Mouse (Mus musculus): ENCODE measurements around the gene Ahsg. TPM values are rescaled to one million over a fixed set of nuclear protein-coding genes. Genes with fewer than 3 reads are reported as not detected.
"Not testable (repeated sequence)": the region's sequence is repeated elsewhere in the genome, so short reads cannot be mapped to it uniquely, and the experiment has no call there.

Ahsg gene
- total and polyA plus RNA-seq, 3 experiments, result 8.0 to 15.1 (median 8.6) TPM

GRCm38 (mm10) chr16:22931431-22932200, 40.5 kb downstream of the Ahsg start:
- H3K27me3 ChIP-seq (ENCODE audit: control insufficient read depth, insufficient read depth, low read length), result no peaks in the 10 kb centered on the region
- no peak overlapping the region for H3K4me3 ChIP-seq
- no peak for TF ChIP-seq POLR2A (IDR thresholded peaks at IDR 0.05; ENCODE audit: insufficient read depth, low read depth, low read length)
- H3K79me2 ChIP-seq (replicated peaks; ENCODE audit: control insufficient read depth, insufficient read depth, low read length), result no peaks in the 10 kb centered on the region
- no peak for DNase-seq
- H3K36me3 ChIP-seq (ENCODE audit: control insufficient read depth, insufficient read depth, low read length), result no peaks in the 10 kb centered on the region
- no peak overlapping the region for H3K27ac ChIP-seq
- H3K4me1 ChIP-seq (ENCODE audit: control insufficient read depth, insufficient read depth, low read length), result no peaks in the 10 kb centered on the region
- H3K9ac ChIP-seq (ENCODE audit: low read depth, low read length), result no peak overlapping the region
- WGBS, result 82% methylated on average over 11 of the region's 11 CpGs
- intact Hi-C loops (cut with DNase I), result no loop called here

GRCm38 (mm10) chr16:22937631-22938030, 46.6 kb downstream of the Ahsg start:
- Histone ChIP-seq H3K27ac (no peak overlapping the region), H3K36me3 (ENCODE audit: control insufficient read depth, insufficient read depth, low read length) (no peaks in the 10 kb centered on the region), H3K9ac (ENCODE audit: low read depth, low read length) (no peak overlapping the region), H3K79me2 (replicated peaks; ENCODE audit: control insufficient read depth, insufficient read depth, low read length) (no peaks in the 10 kb centered on the region), H3K27me3 (ENCODE audit: control insufficient read depth, insufficient read depth, low read length) (no peaks in the 10 kb centered on the region), H3K4me3 (no peak overlapping the region), H3K4me1 (ENCODE audit: control insufficient read depth, insufficient read depth, low read length) (no peaks in the 10 kb centered on the region)
- TF ChIP-seq CTCF (IDR thresholded peaks at IDR 0.05) (no peak), POLR2A (IDR thresholded peaks at IDR 0.05; ENCODE audit: insufficient read depth, low read depth, low read length) (no peak)
- 84% methylated on average over 12 of the region's 12 CpGs for WGBS
- intact Hi-C loops (cut with DNase I), result no loop called here
- DNase-seq, result no peak

GRCm38 (mm10) chr16:22938541-22938940, 47.5 kb downstream of the Ahsg start:
- no peak overlapping the region for H3K4me3 ChIP-seq
- 71% methylated on average over 2 of the region's 2 CpGs for WGBS
- no peak overlapping the region for H3K27ac ChIP-seq
- H3K36me3 ChIP-seq (ENCODE audit: control insufficient read depth, insufficient read depth, low read length), result no peaks in the 10 kb centered on the region
- H3K9ac ChIP-seq (ENCODE audit: low read depth, low read length), result no peak overlapping the region
- no peaks in the 10 kb centered on the region for H3K4me1 ChIP-seq (ENCODE audit: control insufficient read depth, insufficient read depth, low read length)
- no peaks in the 10 kb centered on the region for H3K27me3 ChIP-seq (ENCODE audit: control insufficient read depth, insufficient read depth, low read length)
- DNase-seq, result no peak
- intact Hi-C loops (cut with DNase I), result no loop called here
- H3K79me2 ChIP-seq (replicated peaks; ENCODE audit: control insufficient read depth, insufficient read depth, low read length), result no peaks in the 10 kb centered on the region
- TF ChIP-seq CTCF (IDR thresholded peaks at IDR 0.05) (no peak), EP300 (IDR thresholded peaks at IDR 0.05; ENCODE audit: insufficient read depth, low read depth, low read length) (no peak), POLR2A (IDR thresholded peaks at IDR 0.05; ENCODE audit: insufficient read depth, low read depth, low read length) (no peak)

DNA sequence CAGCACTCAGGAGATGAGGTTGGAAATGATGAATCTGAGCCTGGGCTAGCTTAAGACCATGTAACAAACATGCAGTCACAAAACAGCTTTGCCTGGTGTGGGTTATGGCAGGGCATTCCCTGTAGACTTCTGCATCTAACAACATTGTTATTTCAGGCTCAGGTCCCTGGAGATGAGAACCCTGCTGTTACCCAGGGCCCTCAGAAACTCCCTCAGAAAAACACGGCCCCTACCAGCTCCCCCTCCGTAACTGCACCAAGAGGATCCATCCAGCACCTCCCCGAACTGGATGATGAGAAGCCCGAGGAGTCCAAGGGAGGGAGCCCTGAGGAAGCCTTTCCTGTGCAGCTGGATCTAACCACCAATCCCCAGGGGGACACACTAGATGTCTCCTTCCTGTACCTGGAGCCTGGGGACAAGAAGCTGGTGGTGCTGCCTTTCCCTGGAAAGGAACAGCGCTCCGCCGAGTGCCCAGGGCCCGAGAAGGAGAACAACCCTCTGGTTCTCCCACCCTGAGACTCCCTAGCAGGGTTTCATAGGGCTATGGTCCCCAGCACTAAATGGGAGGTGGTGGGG, 48.1 kb downstream of the Ahsg start:
- 58% methylated on average over 8 of the region's 8 CpGs for WGBS
- H3K4me1 ChIP-seq (ENCODE audit: control insufficient read depth, insufficient read depth, low read length), result no peaks in the 10 kb centered on the region
- no peak overlapping the region for H3K27ac ChIP-seq
- no peak overlapping the region for H3K4me3 ChIP-seq
- DNase-seq, result no peak
- no peak overlapping the region for H3K9ac ChIP-seq (ENCODE audit: low read depth, low read length)
- intact Hi-C loops (cut with DNase I), result no loop called here
- TF ChIP-seq EP300 (IDR thresholded peaks at IDR 0.05; ENCODE audit: insufficient read depth, low read depth, low read length) (no peak), CTCF (IDR thresholded peaks at IDR 0.05) (no peak), POLR2A (IDR thresholded peaks at IDR 0.05; ENCODE audit: insufficient read depth, low read depth, low read length) (no peak)
- no peaks in the 10 kb centered on the region for H3K79me2 ChIP-seq (replicated peaks; ENCODE audit: control insufficient read depth, insufficient read depth, low read length)
- H3K27me3 ChIP-seq (ENCODE audit: control insufficient read depth, insufficient read depth, low read length), result no peaks in the 10 kb centered on the region
- H3K36me3 ChIP-seq (ENCODE audit: control insufficient read depth, insufficient read depth, low read length), result no peaks in the 10 kb centered on the region

DNA sequence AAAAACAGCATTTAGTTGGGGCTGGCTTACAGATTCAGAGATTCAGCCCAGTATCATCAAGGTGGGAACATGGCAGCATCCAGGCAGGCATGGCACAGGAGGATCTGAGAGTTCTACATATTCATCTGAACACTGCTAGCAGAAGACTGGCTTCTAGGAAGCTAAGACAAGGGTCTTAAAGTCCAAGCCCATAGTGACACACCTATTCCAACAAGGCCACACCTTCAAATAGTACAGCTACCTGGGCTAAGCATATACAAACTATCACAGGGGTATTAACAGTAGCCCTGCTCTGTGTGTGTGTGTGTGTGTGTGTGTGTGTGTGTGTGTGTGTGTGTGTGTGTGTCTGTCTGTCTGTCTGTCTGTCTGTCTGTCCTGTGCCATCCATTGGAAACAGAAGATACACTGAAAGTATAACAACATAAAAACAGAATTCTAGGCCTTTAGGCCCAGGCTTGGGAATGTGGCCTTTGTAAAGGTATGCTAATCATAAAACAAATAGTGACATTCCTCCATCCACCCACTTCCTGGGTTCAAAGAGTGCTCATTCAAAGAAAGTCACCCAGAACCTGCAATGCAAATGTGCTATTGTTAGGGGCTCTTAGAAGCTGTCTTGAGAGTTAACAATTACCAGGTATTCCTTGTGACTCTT, 50.9 kb downstream of the Ahsg start:
- H3K4me3 ChIP-seq; DNase-seq; H3K9ac ChIP-seq (ENCODE audit: low read depth, low read length); H3K36me3 ChIP-seq (ENCODE audit: control insufficient read depth, insufficient read depth, low read length); H3K4me1 ChIP-seq (ENCODE audit: control insufficient read depth, insufficient read depth, low read length); H3K27me3 ChIP-seq (ENCODE audit: control insufficient read depth, insufficient read depth, low read length); intact Hi-C loops (cut with DNase I); H3K79me2 ChIP-seq (replicated peaks; ENCODE audit: control insufficient read depth, insufficient read depth, low read length); H3K27ac ChIP-seq: not testable (repeated sequence)

DNA sequence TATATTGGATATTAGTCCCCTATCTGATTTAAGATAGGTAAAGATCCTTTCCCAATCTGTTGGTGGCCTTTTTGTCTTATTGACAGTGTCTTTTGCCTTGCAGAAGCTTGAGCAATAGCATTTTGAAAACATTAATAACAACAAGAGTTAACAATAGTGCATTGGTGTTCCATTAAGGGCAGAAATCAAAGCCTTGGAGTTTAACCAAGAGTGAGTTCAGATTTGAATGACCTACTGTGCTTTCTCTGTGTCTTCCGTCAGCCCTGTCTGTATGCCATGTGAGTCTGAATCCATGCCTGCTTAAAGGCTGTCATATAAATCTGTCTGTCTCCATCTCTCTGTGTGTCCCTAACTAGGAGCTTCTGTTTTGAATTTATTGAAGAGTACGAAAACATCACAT, 56.3 kb downstream of the Ahsg start:
- DNase-seq, result no peak
- no peak overlapping the region for H3K27ac ChIP-seq
- H3K79me2 ChIP-seq (replicated peaks; ENCODE audit: control insufficient read depth, insufficient read depth, low read length), result no peaks in the 10 kb centered on the region
- no peaks in the 10 kb centered on the region for H3K27me3 ChIP-seq (ENCODE audit: control insufficient read depth, insufficient read depth, low read length)
- TF ChIP-seq POLR2A (IDR thresholded peaks at IDR 0.05; ENCODE audit: insufficient read depth, low read depth, low read length), result no peak
- no peak for TF ChIP-seq EP300 (IDR thresholded peaks at IDR 0.05; ENCODE audit: insufficient read depth, low read depth, low read length)
- TF ChIP-seq CTCF (IDR thresholded peaks at IDR 0.05), result no peak
- H3K36me3 ChIP-seq (ENCODE audit: control insufficient read depth, insufficient read depth, low read length), result no peaks in the 10 kb centered on the region
- H3K4me3 ChIP-seq, result no peak overlapping the region
- no peaks in the 10 kb centered on the region for H3K4me1 ChIP-seq (ENCODE audit: control insufficient read depth, insufficient read depth, low read length)
- H3K9ac ChIP-seq (ENCODE audit: low read depth, low read length), result no peak overlapping the region
- intact Hi-C loops (cut with DNase I), result no loop called here
- WGBS, result 84% methylated on average over 2 of the region's 2 CpGs

Other genes starting within 250 kb of the Ahsg start
- gene Dgkg, start 234.1 kb upstream of the Ahsg start, total RNA-seq (2021), result under 1 TPM; 0.39 to 0.96 TPM
- 0.25 and 0.26 TPM in 2 replicates for gene Dgkg, start 234.1 kb upstream of the Ahsg start, polyA plus RNA-seq (2012; rRNA removed)
- not detected for gene Crygs, start 79.7 kb upstream of the Ahsg start, total RNA-seq (2021)
- not detected in 2 replicates for gene Crygs, start 79.7 kb upstream of the Ahsg start, polyA plus RNA-seq (2012; rRNA removed)
- 10 to 100 TPM; 12.7 to 12.8 TPM for gene Tbccd1, start 33.6 kb upstream of the Ahsg start, total RNA-seq (2021)
- gene Tbccd1, start 33.6 kb upstream of the Ahsg start, polyA plus RNA-seq (2012; rRNA removed), result 10.3 and 16.1 TPM in 2 replicates
- gene Dnajb11, start 33.4 kb upstream of the Ahsg start, total RNA-seq (2021), result 10 to 100 TPM; 59.5 to 68.5 TPM
- gene Dnajb11, start 33.4 kb upstream of the Ahsg start, polyA plus RNA-seq (2012; rRNA removed), result 13.0 and 19.3 TPM in 2 replicates
- under 1 TPM; 0.27 to 0.57 TPM for gene Fetub, start 27.1 kb downstream of the Ahsg start, total RNA-seq (2021)
- gene Fetub, start 27.1 kb downstream of the Ahsg start, polyA plus RNA-seq (2012; rRNA removed), result 0.44 and 0.86 TPM in 2 replicates
- not detected for gene Hrg, start 59.8 kb downstream of the Ahsg start, total RNA-seq (2021)
- 0.26 TPM in 1 of 2 replicates, not detected in the other for gene Hrg, start 59.8 kb downstream of the Ahsg start, polyA plus RNA-seq (2012; rRNA removed)
- gene Kng2, start 138.2 kb downstream of the Ahsg start, total RNA-seq (2021), result under 1 TPM in 1 of 2 experiments, not detected in 1; 0.21 TPM
- 0.37 and 0.47 TPM in 2 replicates for gene Kng2, start 138.2 kb downstream of the Ahsg start, polyA plus RNA-seq (2012; rRNA removed)
- gene Kng1, start 166.6 kb downstream of the Ahsg start, total RNA-seq (2021), result not detected
- gene Kng1, start 166.6 kb downstream of the Ahsg start, polyA plus RNA-seq (2012; rRNA removed), result 0.50 TPM in 1 of 2 replicates, not detected in the other
- gene Eif4a2, start 216.2 kb downstream of the Ahsg start, total RNA-seq (2021), result 100 to 1,000 TPM; 337 to 385 TPM
- 128 and 287 TPM in 2 replicates for gene Eif4a2, start 216.2 kb downstream of the Ahsg start, polyA plus RNA-seq (2012; rRNA removed)
- gene Rfc4, start 236.5 kb downstream of the Ahsg start, total RNA-seq (2021), result 1 to 10 TPM; 6.2 to 7.3 TPM
- 1.5 and 1.6 TPM in 2 replicates for gene Rfc4, start 236.5 kb downstream of the Ahsg start, polyA plus RNA-seq (2012; rRNA removed)